Mouse (Mus musculus) urinary bladder, postnatal 25 days (tissue): ENCODE measurements around the gene Mphosph9.

Experiments used
- DNase-seq: peaks from one replicate; pipeline ENCODE4 v3.0.0; 2022; ENCODE audit warnings: low spot score

Gene Mphosph9

GRCm38 (mm10) chr5:124213588-124214469, 113.9 kb downstream of the Mphosph9 start:
- no peak for DNase-seq

- no peak for DNase-seq
These were observed 116.1 kb downstream of the Mphosph9 start for GRCm38 (mm10) chr5:124211669-124212068.

- no peak for DNase-seq
These were observed 116.5 kb downstream of the Mphosph9 start for GRCm38 (mm10) chr5:124211234-124211633.

GRCm38 (mm10) chr5:124210281-124211016, 117.3 kb downstream of the Mphosph9 start:
- DNase-seq = no peak

- no peak for DNase-seq
These were observed 117.9 kb downstream of the Mphosph9 start for GRCm38 (mm10) chr5:124209850-124210249.

DNA sequence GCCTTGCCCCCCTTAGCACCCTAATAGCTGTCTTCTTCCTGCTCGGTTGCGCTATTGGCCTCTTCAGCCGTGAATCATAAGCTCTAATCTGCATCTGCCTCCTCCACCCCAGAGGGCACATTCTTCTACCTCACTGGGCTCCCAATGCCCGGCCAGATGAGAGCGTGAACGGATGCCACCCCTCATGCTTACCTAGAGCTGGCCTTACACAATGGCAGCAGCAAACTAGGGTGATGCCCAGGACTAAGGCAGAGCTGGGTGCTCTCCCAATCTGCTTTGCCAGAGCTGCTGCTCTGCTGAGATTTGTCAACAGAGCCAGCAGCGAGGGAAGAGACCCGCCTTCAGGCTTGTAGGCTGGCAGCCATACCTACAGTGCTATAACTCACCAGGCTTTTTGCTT, 119.7 kb downstream of the Mphosph9 start:
- no peak for DNase-seq

- no peak for DNase-seq
These were observed 121.2 kb downstream of the Mphosph9 start for GRCm38 (mm10) chr5:124206481-124207038.

- DNase-seq = no peak
These were observed 121.9 kb downstream of the Mphosph9 start for GRCm38 (mm10) chr5:124205809-124206380.

- DNase-seq = no peak
These were observed 122.6 kb downstream of the Mphosph9 start for GRCm38 (mm10) chr5:124205211-124205610.

- DNase-seq = no peak
These were observed 123.5 kb downstream of the Mphosph9 start for GRCm38 (mm10) chr5:124204127-124204794.

DNA sequence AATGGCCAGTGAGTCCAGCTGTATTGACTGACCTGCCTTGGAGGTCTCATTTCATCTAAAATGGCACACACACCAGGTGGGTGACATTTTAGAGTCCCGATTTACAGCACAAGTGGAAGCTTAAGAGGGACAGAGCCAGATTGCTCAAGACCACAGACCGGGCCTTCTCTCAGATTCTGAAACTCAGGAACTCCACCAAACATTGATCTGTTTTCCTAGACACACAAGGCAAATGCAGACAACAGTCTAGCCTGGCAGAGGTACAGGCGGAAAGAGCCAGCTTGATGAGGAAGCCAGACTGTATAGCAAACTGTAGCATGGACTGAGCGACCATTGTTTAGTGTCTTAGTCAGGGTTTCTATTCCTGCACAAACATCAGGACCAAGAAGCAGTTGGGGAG, 124.5 kb downstream of the Mphosph9 start:
- no peak for DNase-seq

- DNase-seq = no peak
These were observed 125.7 kb downstream of the Mphosph9 start for GRCm38 (mm10) chr5:124202071-124202470.

- no peak for DNase-seq
These were observed 126.2 kb downstream of the Mphosph9 start for GRCm38 (mm10) chr5:124201564-124201963.
